ENCODE assay signal across 8 mouse cellular contexts in the genomic region with DNA sequence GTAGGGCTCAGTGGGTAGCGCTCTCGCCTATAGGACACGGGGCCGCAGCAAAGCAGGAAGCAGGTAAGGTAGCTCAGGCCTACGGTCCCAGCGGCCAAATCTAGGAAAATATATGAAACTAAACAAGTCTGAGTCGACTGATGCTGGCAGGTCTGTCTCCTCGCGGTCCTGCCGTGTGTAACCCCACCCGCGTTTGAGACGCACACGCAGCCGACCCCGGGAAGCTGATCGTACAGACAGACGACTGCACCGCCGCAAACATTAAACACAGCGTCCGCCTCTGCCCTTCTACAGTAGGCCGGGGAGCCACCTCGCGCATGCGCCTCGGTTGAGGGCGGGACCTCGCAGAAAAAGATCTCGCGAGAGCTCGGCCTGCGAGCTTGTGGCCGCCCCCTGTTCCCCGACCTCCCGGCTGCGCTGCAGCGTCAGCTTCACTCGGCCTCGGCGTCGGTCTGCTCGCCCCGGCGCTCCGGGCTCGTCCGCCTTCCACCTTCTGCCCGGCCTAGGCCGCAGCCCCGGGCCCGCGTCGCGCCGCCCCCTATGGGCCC. TPM values are rescaled to one million over a fixed set of nuclear protein-coding genes. Genes with fewer than 3 reads are reported as not detected.
DNase-seq lines count a peak whose midpoint lies in the region; ATAC-seq and TF ChIP-seq lines count a peak whose summit lies in the region.

Gene Map2k2 (plus strand): TSS at position 351 of the 548 bp plus-strand sequence.

- H3K4me2 ChIP-seq in forebrain, embryonic 12.5 days = peak within 1 kb of the TSS; percentile 70
- H3K4me2 ChIP-seq in heart, postnatal 0 days (ENCODE audit: low read depth, low read length) = peak within 1 kb of the TSS; percentile 71
- peak within 1 kb of the TSS; percentile 87 for H3K4me2 ChIP-seq in liver, embryonic 16.5 days (ENCODE audit: low read depth, low read length)
- peak within 1 kb of the TSS; percentile 84 for H3K4me2 ChIP-seq in neural tube, embryonic 15.5 days

- H3K9ac ChIP-seq in ES-Bruce4 (ENCODE audit: low read depth, poor library complexity, severe bottlenecking) = peak within 1 kb of the TSS; percentile 92
- peak within 1 kb of the TSS; percentile 96 for H3K9ac ChIP-seq in forebrain, embryonic 12.5 days
- peak within 1 kb of the TSS; percentile 94 for H3K9ac ChIP-seq in heart, postnatal 0 days (replicated peaks; ENCODE audit: low read depth, low read length)
- H3K9ac ChIP-seq in liver, embryonic 16.5 days (ENCODE audit: low read depth, low read length) = peak within 1 kb of the TSS; percentile 96
- peak within 1 kb of the TSS; percentile 100 for H3K9ac ChIP-seq in neural tube, embryonic 15.5 days (replicated peaks)

- DNase-seq in c-Kit-positive CD71-positive TER-119-positive erythroid progenitor cells, embryonic 14.5 days (ENCODE audit: low spot score) = peak; percentile 97
- DNase-seq in heart, postnatal 0 days (ENCODE audit: low spot score) = peak; percentile 97
- DNase-seq in kidney, postnatal 4 days = peak; percentile 97 to 98
- peak; percentile 97 for DNase-seq in testis, postnatal 14 days (ENCODE audit: low spot score)

- TF ChIP-seq CTCF in ES-Bruce4 (IDR thresholded peaks at IDR 0.05; ENCODE audit: low read depth, low read length) = no peak
- TF ChIP-seq CTCF in heart, postnatal 0 days (IDR thresholded peaks at IDR 0.05; ENCODE audit: low read depth) = 0 out of 2 replicates have a peak, but pooled peaks have one; percentile 9

- peak; percentile 95 for ATAC-seq in forebrain, embryonic 12.5 days (ENCODE audit: low FRiP score)
- peak; percentile 96 for ATAC-seq in heart, postnatal 0 days (ENCODE audit: insufficient read depth, low read depth)
- peak; percentile 92 for ATAC-seq in liver, embryonic 16.5 days (ENCODE audit: low read depth)
- ATAC-seq in neural tube, embryonic 15.5 days (ENCODE audit: low FRiP score) = peak; percentile 96

- H3K36me3 ChIP-seq in ES-Bruce4 (ENCODE audit: control insufficient read depth, insufficient read depth, low read length, poor library complexity, severe bottlenecking) = peaks cover 6% of the 10 kb centered on the region
- H3K36me3 ChIP-seq in forebrain, embryonic 12.5 days (replicated peaks) = peaks cover 26% of the 10 kb centered on the region
- peaks cover 21% of the 10 kb centered on the region for H3K36me3 ChIP-seq in heart, postnatal 0 days (replicated peaks; ENCODE audit: control insufficient read depth, insufficient read depth, low read length)
- H3K36me3 ChIP-seq in liver, embryonic 16.5 days (ENCODE audit: control insufficient read depth, insufficient read depth) = peaks cover 20% of the 10 kb centered on the region
- H3K36me3 ChIP-seq in neural tube, embryonic 15.5 days = peaks cover 24% of the 10 kb centered on the region

- H3K27ac ChIP-seq in ES-Bruce4 (ENCODE audit: insufficient read depth, low read length) = peak within 1 kb of the TSS; percentile 85
- H3K27ac ChIP-seq in forebrain, embryonic 12.5 days = peak within 1 kb of the TSS; percentile 100
- peak within 1 kb of the TSS; percentile 98 for H3K27ac ChIP-seq in heart, postnatal 0 days (ENCODE audit: low read depth)
- peak within 1 kb of the TSS; percentile 100 for H3K27ac ChIP-seq in liver, embryonic 16.5 days (ENCODE audit: low read length)
- H3K27ac ChIP-seq in neural tube, embryonic 15.5 days (replicated peaks) = peak within 1 kb of the TSS; percentile 100

- H3K4me1 ChIP-seq in ES-Bruce4 (ENCODE audit: control insufficient read depth, insufficient read depth, low read length) = no peaks in the 10 kb centered on the region
- peaks cover 24% of the 10 kb centered on the region for H3K4me1 ChIP-seq in forebrain, embryonic 12.5 days
- H3K4me1 ChIP-seq in heart, postnatal 0 days (ENCODE audit: control insufficient read depth, insufficient read depth) = peaks cover 18% of the 10 kb centered on the region
- peaks cover 46% of the 10 kb centered on the region for H3K4me1 ChIP-seq in liver, embryonic 16.5 days (ENCODE audit: control insufficient read depth, low read depth, low read length)
- peaks cover 28% of the 10 kb centered on the region for H3K4me1 ChIP-seq in neural tube, embryonic 15.5 days

- H3K27me3 ChIP-seq in ES-Bruce4 (ENCODE audit: control insufficient read depth, insufficient read depth, low read length, poor library complexity, severe bottlenecking) = no peaks in the 10 kb centered on the region
- no peaks in the 10 kb centered on the region for H3K27me3 ChIP-seq in forebrain, embryonic 12.5 days
- no peaks in the 10 kb centered on the region for H3K27me3 ChIP-seq in heart, postnatal 0 days (ENCODE audit: control insufficient read depth, insufficient read depth, low read length)
- no peaks in the 10 kb centered on the region for H3K27me3 ChIP-seq in liver, embryonic 16.5 days (ENCODE audit: control insufficient read depth, insufficient read depth, low read depth, low read length)
- no peaks in the 10 kb centered on the region for H3K27me3 ChIP-seq in neural tube, embryonic 15.5 days (replicated peaks)

- under 1% methylated on average over 56 of the region's 56 CpGs for WGBS in forebrain, embryonic 12.5 days
- WGBS in heart, postnatal 0 days = under 1% methylated on average over 54 of the region's 56 CpGs
- WGBS in liver, embryonic 16.5 days (ENCODE audit: insufficient replicate concordance) = 0% methylated on average over 56 of the region's 56 CpGs
- under 1% methylated on average over 51 of the region's 56 CpGs for WGBS in neural tube, embryonic 15.5 days

- peak within 1 kb of the TSS; percentile 96 for H3K4me3 ChIP-seq in ES-Bruce4 (ENCODE audit: low read depth, low read length)
- peak within 1 kb of the TSS; percentile 91 for H3K4me3 ChIP-seq in forebrain, embryonic 12.5 days (replicated peaks)
- H3K4me3 ChIP-seq in heart, postnatal 0 days (ENCODE audit: low read depth, low read length) = peak within 1 kb of the TSS; percentile 88
- peak within 1 kb of the TSS; percentile 97 for H3K4me3 ChIP-seq in liver, embryonic 16.5 days (ENCODE audit: low read depth, low read length)
- peak within 1 kb of the TSS; percentile 100 for H3K4me3 ChIP-seq in neural tube, embryonic 15.5 days (replicated peaks)

- peak; percentile 98 for TF ChIP-seq POLR2A in ES-Bruce4 (IDR thresholded peaks at IDR 0.05; ENCODE audit: insufficient read depth, low read length)

- H3K9me3 ChIP-seq in ES-Bruce4 (replicated peaks; ENCODE audit: control insufficient read depth, insufficient read depth, low read length, poor library complexity, severe bottlenecking) = no peaks in the 10 kb centered on the region
- no peaks in the 10 kb centered on the region for H3K9me3 ChIP-seq in forebrain, embryonic 12.5 days
- no peaks in the 10 kb centered on the region for H3K9me3 ChIP-seq in heart, postnatal 0 days (replicated peaks; ENCODE audit: control insufficient read depth, low read length)
- no peaks in the 10 kb centered on the region for H3K9me3 ChIP-seq in liver, embryonic 16.5 days (replicated peaks; ENCODE audit: control insufficient read depth, low read length)
- no peaks in the 10 kb centered on the region for H3K9me3 ChIP-seq in neural tube, embryonic 15.5 days (replicated peaks)

- TF ChIP-seq EP300 in ES-Bruce4 (IDR thresholded peaks at IDR 0.05; ENCODE audit: insufficient read depth, low read depth, low read length) = 0 out of 2 replicates have a peak, but pooled peaks have one; percentile 42
- peak; percentile 91; the same call in 1 of the 2 replicates for TF ChIP-seq EP300 in heart, postnatal 0 days (IDR thresholded peaks at IDR 0.05; ENCODE audit: low read depth)

RNA-seq across cellular contexts. Expression of gene Map2k2, which starts in this region (rescaled TPM):
- 46.3 and 53.0 TPM in 2 replicates for polyA plus RNA-seq in ES-Bruce4 (2011; ENCODE audit: insufficient read depth, insufficient read length, low read depth, missing spikeins)
- 208 and 210 TPM in 2 replicates for polyA plus RNA-seq in forebrain, embryonic 12.5 days (2016; fragmentation: Nextera tagmentation; extraction: Ambion mirVana)
- total RNA-seq in heart, postnatal 0 days (2014; rRNA removed; ENCODE audit: low replicate concordance) = 177 and 208 TPM in 2 replicates
- 130 and 133 TPM in 2 replicates for polyA plus RNA-seq in heart, postnatal 0 days (2015; fragmentation: Nextera tagmentation; extraction: Ambion mirVana)
- polyA plus RNA-seq in liver, embryonic 16.5 days (2015; fragmentation: Nextera tagmentation; extraction: Ambion mirVana) = 93.8 and 100 TPM in 2 replicates
- polyA plus RNA-seq in neural tube, embryonic 15.5 days (2015; fragmentation: Nextera tagmentation; extraction: Ambion mirVana) = 227 and 241 TPM in 2 replicates

Comparison
In these comparisons a context has a peak if more than half of its experiments do, and no peak if none do; other contexts are left out.
1. Peak in every context shown above with its lines: DNase-seq, ATAC-seq, H3K4me3 ChIP-seq and H3K27ac ChIP-seq.